Mouse (Mus musculus): ENCODE data around the gene Rgs9.
"Not testable (repeated sequence)": the region's sequence is repeated elsewhere in the genome, so short reads cannot be mapped to it uniquely, and the experiment has no call there.

Gene Rgs9

DNA sequence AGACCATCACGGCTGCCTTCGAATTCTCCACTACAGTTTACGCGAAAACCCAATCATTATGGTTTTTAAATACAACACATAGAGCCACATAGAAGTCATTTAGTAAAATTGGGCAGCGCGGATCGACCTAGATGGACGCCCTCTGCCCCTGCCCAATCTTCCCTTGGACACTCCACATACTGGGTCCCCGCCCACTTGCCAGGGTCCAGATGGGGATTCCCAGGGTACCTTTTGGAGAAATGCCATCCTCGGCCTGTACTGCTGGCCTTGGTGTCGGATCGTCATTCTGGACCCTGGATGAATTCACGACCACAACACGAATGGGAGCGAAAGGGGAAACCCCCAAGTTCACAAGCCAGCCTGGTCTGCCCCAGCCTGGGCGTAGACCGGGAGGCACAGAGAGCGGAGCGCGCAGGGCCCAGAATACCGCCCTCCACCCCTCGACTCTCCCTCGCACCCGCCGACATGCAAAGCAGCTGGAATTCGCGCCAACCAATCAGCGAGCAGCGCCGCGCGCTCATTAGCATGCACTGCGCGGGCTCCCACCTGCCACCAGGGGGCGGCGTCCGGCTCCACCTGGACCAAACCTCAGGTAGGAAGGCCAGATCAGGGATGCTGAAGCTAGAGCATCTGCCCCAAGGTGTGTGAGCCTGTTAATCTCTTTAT, at the start of gene Rgs9:
TSS of gene Rgs9 (minus strand) at position 420 of the 666 bp plus-strand sequence.
- DNase-seq (ENCODE audit: low spot score), result peak; percentile 94

DNA sequence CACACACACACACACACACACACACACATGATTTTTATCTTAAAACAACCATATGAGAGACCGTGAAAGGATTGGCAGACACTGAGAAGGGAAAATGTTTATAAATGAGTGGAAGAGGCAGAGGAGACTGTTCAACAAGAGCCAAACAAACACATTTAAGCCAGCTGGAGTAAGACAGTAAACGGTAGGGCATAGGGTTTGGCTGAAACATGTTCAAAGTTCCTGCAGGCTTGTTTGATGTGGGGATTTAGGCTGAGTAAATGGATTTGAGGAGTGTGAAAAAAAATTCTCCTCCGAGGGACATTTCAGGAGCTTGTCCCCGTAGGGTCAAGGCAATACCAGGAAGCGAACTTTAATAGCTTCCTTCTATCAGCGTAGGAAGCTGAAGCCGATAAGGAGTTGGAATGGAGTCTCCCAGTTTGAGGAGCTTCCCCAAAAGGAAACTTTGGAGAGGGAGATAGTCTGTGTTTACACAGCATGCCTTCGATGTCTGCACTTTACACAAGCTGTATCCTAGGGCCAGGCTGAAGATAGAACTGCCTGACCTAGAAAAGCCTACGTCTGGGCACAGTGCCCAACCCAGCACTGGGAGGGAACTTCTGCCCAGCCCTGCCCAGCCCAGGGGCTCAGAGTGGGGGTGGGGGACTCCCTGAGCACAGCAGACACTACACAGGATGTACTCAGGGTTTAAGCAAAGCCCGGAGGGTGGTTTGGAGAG, 49.5 kb upstream of the Rgs9 start:
- DNase-seq (ENCODE audit: low spot score), result no peak

GRCm38 (mm10) chr11:109343991-109344599, 46.2 kb upstream of the Rgs9 start:
- peak; percentile 36 for DNase-seq (ENCODE audit: low spot score)

DNA sequence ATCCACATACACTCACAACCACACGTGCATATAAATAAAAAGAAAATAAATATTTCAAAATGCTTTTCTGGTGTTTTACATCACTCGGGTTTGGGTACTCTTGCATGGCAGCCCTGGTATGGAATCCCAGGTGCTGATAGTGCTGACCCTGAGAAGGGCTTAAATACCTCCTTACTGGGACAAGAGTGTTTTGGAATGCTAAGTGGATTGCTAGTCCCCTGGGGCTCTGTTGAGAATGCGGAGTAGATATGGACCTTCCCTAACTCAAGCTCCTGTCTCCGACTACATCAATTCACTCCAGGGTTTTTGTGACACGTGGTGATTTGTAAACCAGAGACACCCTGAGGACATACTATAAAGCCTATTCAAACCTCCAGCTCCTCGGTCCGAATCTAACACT, 45.6 kb upstream of the Rgs9 start:
- no peak for DNase-seq (ENCODE audit: low spot score)

GRCm38 (mm10) chr11:109342666-109343065, 44.7 kb upstream of the Rgs9 start:
- not testable (repeated sequence) for DNase-seq (ENCODE audit: low spot score)

DNA sequence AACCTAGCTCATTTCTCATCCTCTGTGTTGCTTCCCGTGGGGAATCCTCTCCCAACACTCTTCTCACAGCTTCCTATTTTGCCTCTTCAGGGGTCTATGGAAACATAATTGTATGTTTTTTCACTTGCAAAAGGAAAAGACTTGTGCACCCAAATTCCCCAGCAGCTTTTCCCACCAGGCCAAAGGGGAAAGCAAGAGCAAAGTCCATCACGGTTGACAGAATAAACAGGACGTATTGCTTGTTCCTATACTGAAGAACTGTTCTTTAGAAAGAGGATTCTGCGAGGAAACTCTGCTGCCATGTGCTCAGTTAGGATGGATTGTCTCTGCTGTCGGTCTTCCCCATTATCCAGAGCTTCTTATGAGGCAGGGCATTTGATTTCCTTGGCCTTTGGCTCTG, 42.6 kb upstream of the Rgs9 start:
- DNase-seq (ENCODE audit: low spot score), result no peak

GRCm38 (mm10) chr11:109339155-109339938, 41.4 kb upstream of the Rgs9 start:
- DNase-seq (ENCODE audit: low spot score), result no peak

DNA sequence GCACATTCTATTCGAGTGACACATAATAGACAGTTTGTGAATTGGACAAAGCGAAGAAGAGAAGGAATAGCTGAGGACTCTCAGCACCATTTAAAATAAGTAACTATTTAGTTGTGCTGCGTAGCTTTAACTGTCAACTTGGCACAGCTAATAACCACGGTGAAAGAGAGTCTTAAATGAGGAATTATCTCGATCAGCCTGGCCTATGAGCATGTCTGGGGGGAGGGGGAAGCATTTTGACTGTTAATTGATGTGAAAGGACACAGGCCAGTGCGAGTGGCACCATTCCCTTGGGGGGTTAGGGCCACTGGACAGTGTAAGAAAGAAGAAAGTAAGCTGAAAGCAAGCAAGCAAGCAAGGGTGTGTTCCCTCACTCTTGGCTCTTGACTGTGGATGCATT, 38.0 kb upstream of the Rgs9 start:
- DNase-seq (ENCODE audit: low spot score), result no peak

DNA sequence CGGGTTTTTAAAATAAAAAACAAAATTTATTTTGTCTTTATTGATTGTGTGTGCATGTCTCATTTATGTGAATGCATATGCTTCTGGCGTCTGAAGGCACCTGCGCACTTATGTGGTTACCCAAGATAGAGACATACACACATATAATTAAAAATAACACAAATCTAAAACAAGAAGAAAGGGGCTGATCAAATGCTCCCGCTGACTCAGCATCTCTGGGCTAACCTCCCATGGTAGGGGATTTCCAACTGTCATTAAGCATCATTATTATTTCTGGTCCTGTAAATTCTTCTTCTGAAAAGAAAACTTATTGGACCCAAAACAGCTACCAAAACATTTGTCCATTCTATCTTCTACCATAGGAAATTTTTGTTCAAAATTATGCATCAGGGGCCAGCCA, 36.8 kb upstream of the Rgs9 start:
- DNase-seq (ENCODE audit: low spot score), result no peak

DNA sequence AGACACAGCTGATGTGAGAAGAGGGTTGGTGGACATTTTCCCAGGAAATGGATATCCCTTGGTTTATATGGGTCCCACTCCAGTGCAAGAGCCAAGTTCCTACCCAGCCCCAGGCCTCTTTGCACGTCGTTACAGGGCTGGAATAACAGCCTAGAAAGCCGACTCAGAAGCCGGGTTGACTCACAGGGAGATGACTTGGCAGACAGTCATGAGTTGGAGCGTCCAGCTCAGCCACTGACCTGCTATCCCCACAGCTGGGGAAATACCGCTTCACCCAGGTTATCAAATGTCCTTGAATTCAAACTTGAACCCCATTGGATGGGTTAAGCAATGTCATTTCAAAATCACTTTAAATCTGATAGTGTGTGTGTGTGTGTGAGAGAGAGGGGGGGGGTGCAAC, 34.8 kb upstream of the Rgs9 start:
- DNase-seq (ENCODE audit: low spot score), result no peak

GRCm38 (mm10) chr11:109331424-109331824, 33.5 kb upstream of the Rgs9 start:
- peak; percentile 97 for DNase-seq (ENCODE audit: low spot score)

DNA sequence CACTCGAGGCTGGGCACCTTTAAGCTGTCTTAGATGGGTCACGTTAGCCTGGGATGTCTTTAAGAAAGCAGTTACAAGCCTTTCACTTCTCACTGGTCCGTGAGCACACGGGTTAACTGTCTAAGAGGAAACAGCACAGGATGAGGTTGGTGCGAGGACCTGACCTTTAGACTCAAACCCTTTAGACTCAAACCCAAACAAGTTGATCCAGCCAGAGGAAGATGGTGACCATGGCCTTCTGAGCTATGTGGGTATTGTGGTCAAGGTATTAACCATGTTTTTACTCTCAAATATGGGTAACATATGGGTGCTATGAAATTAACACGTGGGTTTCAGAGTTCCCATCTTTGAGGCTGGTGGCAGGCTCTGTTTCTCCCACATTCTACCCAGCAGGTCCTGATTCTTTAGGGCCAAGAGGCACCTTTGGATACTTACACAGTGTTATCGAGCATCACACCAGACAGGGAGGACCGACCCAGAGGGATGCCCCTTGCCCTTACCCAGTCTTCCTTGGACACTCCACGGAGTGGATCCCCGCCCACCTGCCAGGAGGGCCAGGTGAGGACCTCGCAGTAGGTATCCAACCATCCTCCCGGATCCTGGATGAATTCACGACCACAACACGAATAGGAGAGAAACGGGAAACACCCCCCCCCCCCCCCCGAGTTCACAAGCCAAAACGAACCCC, 32.9 kb upstream of the Rgs9 start:
- DNase-seq (ENCODE audit: low spot score), result no peak

- DNase-seq (ENCODE audit: low spot score), result no peak
Observed at GRCm38 (mm10) chr11:109329331-109329730, 31.4 kb upstream of the Rgs9 start.

DNA sequence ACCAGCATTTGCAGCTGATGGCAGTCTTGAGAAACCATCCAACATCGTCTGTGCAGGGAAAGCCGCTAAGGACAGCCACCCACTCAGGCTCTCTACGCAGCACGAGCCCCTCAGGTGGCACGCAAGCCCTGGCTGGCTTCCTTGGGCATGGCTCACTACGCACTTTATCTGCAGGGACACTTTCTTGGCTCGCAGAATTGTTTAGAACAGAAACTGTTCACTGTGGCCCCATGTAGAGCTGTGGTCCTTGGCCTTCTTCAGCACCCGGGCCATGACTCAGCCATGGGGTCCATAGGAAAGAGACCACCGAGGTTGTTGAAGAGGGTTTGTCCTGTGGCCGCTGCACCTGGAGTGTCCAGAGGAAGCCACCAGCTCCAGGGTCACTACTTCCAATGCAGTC, 30.0 kb upstream of the Rgs9 start:
- no peak for DNase-seq (ENCODE audit: low spot score)

GRCm38 (mm10) chr11:109327381-109327780, 29.5 kb upstream of the Rgs9 start:
- no peak for DNase-seq (ENCODE audit: low spot score)

GRCm38 (mm10) chr11:109326270-109326669, 28.3 kb upstream of the Rgs9 start:
- no peak for DNase-seq (ENCODE audit: low spot score)

DNA sequence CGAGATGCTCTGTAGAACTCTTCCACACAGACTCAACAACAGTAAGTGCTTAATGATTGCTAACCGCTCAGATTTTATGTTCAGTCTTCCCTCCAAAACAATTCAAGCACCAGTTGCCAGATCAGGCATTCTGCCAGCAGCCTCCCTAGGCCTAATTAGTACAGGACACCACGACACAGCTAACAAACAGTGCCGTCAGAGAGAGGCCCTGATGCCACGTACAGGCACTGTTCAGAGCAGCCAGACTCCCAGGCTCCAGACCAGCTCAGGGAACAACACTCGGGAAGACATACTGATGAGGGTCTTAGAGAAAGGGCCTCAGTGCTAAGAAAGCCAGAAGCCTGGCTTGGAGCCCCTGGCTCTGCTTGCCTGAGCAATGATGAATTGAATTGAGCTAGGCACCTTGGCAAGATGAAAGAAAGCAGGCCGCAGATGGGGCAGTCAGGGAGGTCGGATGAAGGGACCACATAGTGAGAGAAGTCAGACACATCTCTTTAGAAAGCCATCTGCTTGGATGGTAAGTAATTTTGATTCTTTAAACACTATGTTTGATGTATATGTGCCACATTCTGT, 22.5 kb upstream of the Rgs9 start:
- no peak for DNase-seq (ENCODE audit: low spot score)

GRCm38 (mm10) chr11:109319946-109320345, 22.0 kb upstream of the Rgs9 start:
- DNase-seq (ENCODE audit: low spot score), result no peak

GRCm38 (mm10) chr11:109319471-109319870, 21.5 kb upstream of the Rgs9 start:
- DNase-seq (ENCODE audit: low spot score), result no peak

DNA sequence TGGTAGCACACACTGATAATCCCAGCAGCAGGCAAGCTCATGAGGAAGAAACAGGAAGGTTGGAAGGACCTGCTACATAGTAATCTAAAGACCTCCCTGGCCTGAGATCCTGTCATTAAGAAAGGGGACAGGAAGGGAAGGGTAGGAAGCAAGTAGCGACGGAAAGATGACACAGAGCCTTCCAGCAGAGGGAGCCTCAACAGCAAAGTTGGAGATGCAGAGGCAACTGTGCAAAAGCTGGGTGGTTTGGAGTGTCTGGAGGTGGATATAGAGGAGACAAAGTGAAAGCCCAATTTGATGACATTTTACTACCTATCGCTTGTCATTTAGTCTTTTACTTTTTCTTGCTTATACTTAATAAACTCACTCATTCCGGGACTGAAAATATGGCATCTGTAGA, 19.0 kb upstream of the Rgs9 start:
- peak; percentile 36 for DNase-seq (ENCODE audit: low spot score)

- DNase-seq (ENCODE audit: low spot score), result peak; percentile 88
Observed at GRCm38 (mm10) chr11:109311885-109312605, 14.1 kb upstream of the Rgs9 start.

Data from embryo, embryonic 10.5 days (tissue).